Mouse (Mus musculus): ENCODE measurements around the gene Egfr. TPM values are rescaled to one million over a fixed set of nuclear protein-coding genes. Genes with fewer than 3 reads are reported as not detected.
A peak's percentile ranks its signal among the peaks of the same experiment; 100 is the strongest.

Egfr gene
- 25.1 and 26.3 TPM in 2 replicates for polyA plus RNA-seq (2015; fragmentation: Nextera tagmentation; extraction: Ambion mirVana)

GRCm38 (mm10) chr11:16752007-16752348 lies at the start of gene Egfr:
Gene Egfr, plus strand, starts transcription at chr11:16752203.
- 4% methylated on average over 21 of the region's 21 CpGs for WGBS (ENCODE audit: insufficient replicate concordance)
- Histone ChIP-seq H3K9me3 (ENCODE audit: low read length) (no peaks in the 10 kb centered on the region), H3K27ac (ENCODE audit: low read depth) (peak within 1 kb of the TSS; percentile 76), H3K9ac (replicated peaks) (peak within 1 kb of the TSS; percentile 73), H3K4me3 (ENCODE audit: low read depth, low read length) (peak within 1 kb of the TSS; percentile 61), H3K4me2 (ENCODE audit: low read depth, low read length) (peak within 1 kb of the TSS; percentile 54), H3K4me1 (ENCODE audit: insufficient read depth) (peaks cover 3% of the 10 kb centered on the region; the same call in 1 of the 2 replicates), H3K27me3 (ENCODE audit: insufficient read depth, low read length) (peaks cover 15% of the 10 kb centered on the region; the same call in 1 of the 2 replicates), H3K36me3 (replicated peaks; ENCODE audit: insufficient read depth, low read length) (no peaks in the 10 kb centered on the region)
- DNase-seq, result peak; percentile 76
- ATAC-seq, result peak; percentile 90
- TF ChIP-seq EP300 (IDR thresholded peaks at IDR 0.05; ENCODE audit: low read depth) (no peak), CTCF (IDR thresholded peaks at IDR 0.05; ENCODE audit: low read depth) (no peak)

GRCm38 (mm10) chr11:16703221-16703620 lies 48.8 kb upstream of the Egfr start:
- ATAC-seq, result no peak

GRCm38 (mm10) chr11:16735083-16735644 lies 16.8 kb upstream of the Egfr start:
- no peaks in the 10 kb centered on the region for H3K36me3 ChIP-seq (replicated peaks; ENCODE audit: insufficient read depth, low read length)
- no peaks in the 10 kb centered on the region for H3K9me3 ChIP-seq (ENCODE audit: low read length)
- no peak for DNase-seq
- H3K4me2 ChIP-seq (ENCODE audit: low read depth, low read length), result no peak overlapping the region
- no peak for ATAC-seq
- no peaks in the 10 kb centered on the region for H3K4me1 ChIP-seq (ENCODE audit: insufficient read depth)
- 30% methylated on average over 1 of the region's 1 CpGs for WGBS (ENCODE audit: insufficient replicate concordance)
- H3K27me3 ChIP-seq (ENCODE audit: insufficient read depth, low read length), result no peaks in the 10 kb centered on the region
- TF ChIP-seq EP300 (IDR thresholded peaks at IDR 0.05; ENCODE audit: low read depth) (no peak), CTCF (IDR thresholded peaks at IDR 0.05; ENCODE audit: low read depth) (no peak)
- no peak overlapping the region for H3K27ac ChIP-seq (ENCODE audit: low read depth)
- H3K9ac ChIP-seq (replicated peaks), result no peak overlapping the region
- no peak overlapping the region for H3K4me3 ChIP-seq (ENCODE audit: low read depth, low read length)

More at GRCm38 (mm10) chr11:16703221-16703620, 48.8 kb upstream of the Egfr start:
- Histone ChIP-seq H3K27ac (ENCODE audit: low read depth) (peak overlapping the region; percentile 48; the same call in 1 of the 2 replicates), H3K4me1 (ENCODE audit: insufficient read depth) (0 out of 2 replicates have a peak, but pooled peaks cover 4% of the 10 kb centered on the region), H3K9ac (replicated peaks) (no peak overlapping the region), H3K4me2 (ENCODE audit: low read depth, low read length) (no peak overlapping the region), H3K27me3 (ENCODE audit: insufficient read depth, low read length) (no peaks in the 10 kb centered on the region), H3K4me3 (ENCODE audit: low read depth, low read length) (no peak overlapping the region), H3K36me3 (replicated peaks; ENCODE audit: insufficient read depth, low read length) (no peaks in the 10 kb centered on the region), H3K9me3 (ENCODE audit: low read length) (no peaks in the 10 kb centered on the region)
- DNase-seq, result no peak
- TF ChIP-seq EP300 (IDR thresholded peaks at IDR 0.05; ENCODE audit: low read depth) (no peak), CTCF (IDR thresholded peaks at IDR 0.05; ENCODE audit: low read depth) (no peak)
- 65% methylated on average over 3 of the region's 3 CpGs for WGBS (ENCODE audit: insufficient replicate concordance)

- no peak overlapping the region for H3K4me2 ChIP-seq (ENCODE audit: low read depth, low read length)
- DNase-seq (no peak), ATAC-seq (no peak)
- no peaks in the 10 kb centered on the region for H3K36me3 ChIP-seq (replicated peaks; ENCODE audit: insufficient read depth, low read length)
- H3K4me1 ChIP-seq (ENCODE audit: insufficient read depth), result no peaks in the 10 kb centered on the region; the same call in 1 of the 2 replicates
- no peak overlapping the region for H3K27ac ChIP-seq (ENCODE audit: low read depth)
- H3K9ac ChIP-seq (replicated peaks), result no peak overlapping the region
- TF ChIP-seq CTCF (IDR thresholded peaks at IDR 0.05; ENCODE audit: low read depth) (no peak), EP300 (IDR thresholded peaks at IDR 0.05; ENCODE audit: low read depth) (no peak)
- WGBS (ENCODE audit: insufficient replicate concordance), result 50% methylated on average over 2 of the region's 2 CpGs
- no peak overlapping the region for H3K4me3 ChIP-seq (ENCODE audit: low read depth, low read length)
- no peaks in the 10 kb centered on the region for H3K9me3 ChIP-seq (ENCODE audit: low read length)
- H3K27me3 ChIP-seq (ENCODE audit: insufficient read depth, low read length), result no peaks in the 10 kb centered on the region
Observed at GRCm38 (mm10) chr11:16737323-16737722, 14.7 kb upstream of the Egfr start.

- no peak for ATAC-seq
- Histone ChIP-seq H3K4me1 (ENCODE audit: insufficient read depth) (no peaks in the 10 kb centered on the region; the same call in 1 of the 2 replicates), H3K27me3 (ENCODE audit: insufficient read depth, low read length) (no peaks in the 10 kb centered on the region), H3K4me2 (ENCODE audit: low read depth, low read length) (no peak overlapping the region), H3K9me3 (ENCODE audit: low read length) (no peaks in the 10 kb centered on the region), H3K27ac (ENCODE audit: low read depth) (no peak overlapping the region), H3K36me3 (replicated peaks; ENCODE audit: insufficient read depth, low read length) (no peaks in the 10 kb centered on the region), H3K4me3 (ENCODE audit: low read depth, low read length) (no peak overlapping the region), H3K9ac (replicated peaks) (no peak overlapping the region)
- WGBS (ENCODE audit: insufficient replicate concordance), result 58% methylated on average over 2 of the region's 2 CpGs
- DNase-seq, result no peak
- TF ChIP-seq EP300 (IDR thresholded peaks at IDR 0.05; ENCODE audit: low read depth), result no peak
- TF ChIP-seq CTCF (IDR thresholded peaks at IDR 0.05; ENCODE audit: low read depth), result no peak
Observed at GRCm38 (mm10) chr11:16738691-16739090, 13.3 kb upstream of the Egfr start.

GRCm38 (mm10) chr11:16739155-16739554 lies 12.8 kb upstream of the Egfr start:
- ATAC-seq, result no peak
- DNase-seq, result no peak
- 50% methylated on average over 3 of the region's 3 CpGs for WGBS (ENCODE audit: insufficient replicate concordance)

More at GRCm38 (mm10) chr11:16739155-16739554, 12.8 kb upstream of the Egfr start:
- TF ChIP-seq CTCF (IDR thresholded peaks at IDR 0.05; ENCODE audit: low read depth), result no peak
- H3K9me3 ChIP-seq (ENCODE audit: low read length), result no peaks in the 10 kb centered on the region
- no peaks in the 10 kb centered on the region for H3K27me3 ChIP-seq (ENCODE audit: insufficient read depth, low read length)
- H3K4me1 ChIP-seq (ENCODE audit: insufficient read depth), result no peaks in the 10 kb centered on the region; the same call in 1 of the 2 replicates
- H3K27ac ChIP-seq (ENCODE audit: low read depth), result no peak overlapping the region
- H3K9ac ChIP-seq (replicated peaks), result no peak overlapping the region
- no peak overlapping the region for H3K4me3 ChIP-seq (ENCODE audit: low read depth, low read length)
- H3K4me2 ChIP-seq (ENCODE audit: low read depth, low read length), result no peak overlapping the region
- no peaks in the 10 kb centered on the region for H3K36me3 ChIP-seq (replicated peaks; ENCODE audit: insufficient read depth, low read length)
